Mouse (Mus musculus): ENCODE data around the gene Sh3bgrl2.

DNA sequence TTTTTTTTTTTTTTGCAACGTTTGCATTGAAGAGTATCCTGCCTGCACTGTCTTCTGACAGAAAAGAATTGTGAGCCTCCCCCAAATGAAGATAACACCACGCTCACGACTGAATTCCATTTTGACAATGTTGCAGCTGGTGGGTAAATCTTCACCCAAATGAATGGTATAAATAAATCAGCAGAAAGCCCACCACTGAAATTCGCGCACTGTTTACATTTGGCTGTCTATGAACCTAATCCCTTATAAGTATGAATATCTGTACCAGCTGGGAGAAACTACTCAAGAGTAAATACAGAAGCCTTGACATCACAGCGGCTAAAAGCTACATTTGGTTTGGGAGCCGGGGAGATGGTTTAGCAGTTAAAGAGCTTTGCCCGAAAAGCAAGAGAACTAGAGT lies 116.8 kb downstream of the Sh3bgrl2 start:
- TF ChIP-seq GATA1 (IDR thresholded peaks at IDR 0.05; ENCODE audit: low read length) (no peak), TAL1 (IDR thresholded peaks at IDR 0.05; ENCODE audit: low read length) (no peak)
